In genomic region chr7:25919467-25919866, GRCm38 (mm10) we compare ENCODE assay signal across 22 mouse cellular contexts. TPM values are rescaled to one million over a fixed set of nuclear protein-coding genes. Genes with fewer than 3 reads are reported as not detected.
"Had no signal": no experiment of that assay in that cellular context is flagged by ENCODE, and none has a peak within 500 bp of the region (broad histone marks: within the 10 kb centered on the region; RNA-seq: fewer than 3 reads in every experiment).

No protein-coding gene starts in this region.

- H3K27me3 ChIP-seq: limb, embryonic 12.5 days; limb, embryonic 15.5 days; midbrain, embryonic 12.5 days; midbrain, embryonic 15.5 days; neural tube, embryonic 12.5 days; neural tube, embryonic 15.5 days had no signal

- H3K9me3 ChIP-seq: limb, embryonic 12.5 days; limb, embryonic 15.5 days; midbrain, embryonic 12.5 days; midbrain, embryonic 15.5 days; neural tube, embryonic 12.5 days; neural tube, embryonic 15.5 days had no signal

- H3K9ac ChIP-seq: limb, embryonic 12.5 days; limb, embryonic 15.5 days; lung, embryonic 14.5 days; midbrain, embryonic 12.5 days; midbrain, embryonic 15.5 days; neural tube, embryonic 12.5 days; neural tube, embryonic 15.5 days had no signal

- H3K27ac ChIP-seq: kidney, postnatal 0 days; limb, embryonic 12.5 days; limb, embryonic 15.5 days; macrophage; midbrain, embryonic 12.5 days; midbrain, embryonic 15.5 days; neural tube, embryonic 12.5 days; neural tube, embryonic 15.5 days; stomach, postnatal 0 days had no signal

- H3K4me1 ChIP-seq: limb, embryonic 12.5 days; limb, embryonic 15.5 days; midbrain, embryonic 12.5 days; midbrain, embryonic 15.5 days; neural tube, embryonic 12.5 days; neural tube, embryonic 15.5 days had no signal

- H3K4me3 ChIP-seq: limb, embryonic 12.5 days; limb, embryonic 15.5 days; midbrain, embryonic 12.5 days; midbrain, embryonic 15.5 days; neural tube, embryonic 12.5 days; neural tube, embryonic 15.5 days had no signal

- DNase-seq: kidney, postnatal 36 days; left cerebral cortex, postnatal 4 days; lung, embryonic 14.5 days; right cerebral cortex, adult 18-20 months; right cerebral cortex, postnatal 14 days; right cerebral cortex, postnatal 4 days; thymus, adult 2 months; thymus, postnatal 14 days; thymus, postnatal 4 days had no signal

- ATAC-seq: lung, postnatal 0 days; midbrain, embryonic 15.5 days had no signal

- H3K36me3 ChIP-seq: limb, embryonic 12.5 days; limb, embryonic 15.5 days; midbrain, embryonic 12.5 days; midbrain, embryonic 15.5 days; neural tube, embryonic 12.5 days; neural tube, embryonic 15.5 days had no signal

- H3K4me2 ChIP-seq: limb, embryonic 12.5 days; limb, embryonic 15.5 days; lung, embryonic 14.5 days; midbrain, embryonic 12.5 days; midbrain, embryonic 15.5 days; neural tube, embryonic 12.5 days; neural tube, embryonic 15.5 days had no signal

RNA-seq across cellular contexts. Expression of gene Cyp2b10, which starts 22.0 kb away (rescaled TPM):
- polyA plus RNA-seq: intestine, embryonic 14.5 days; kidney, embryonic 14.5 days; kidney, postnatal 0 days; limb, embryonic 12.5 days; limb, embryonic 15.5 days; lung, embryonic 14.5 days; macrophage; midbrain, embryonic 12.5 days; midbrain, embryonic 15.5 days; neural tube, embryonic 12.5 days; neural tube, embryonic 15.5 days; stomach, embryonic 14.5 days had no signal
